Mouse (Mus musculus) mouse embryonic stem cell (cell line): ENCODE measurements around the gene Notch3.

ENCODE experiments used
- in situ Hi-C, 2 experiments: fragments of 300-500 bp; cut with MboI; formaldehyde crosslinking; loops; 1 replicate in 1 of 2; 3 replicates in 1 of 2; pipeline ENCODE4 v1.14.3; 2019 to 2020; ENCODE audit warnings: low sequenced_read_pairs in 2 of 2, low pct_unique_long_range_greater_than_20kb in 1 of 2, mixed read lengths in 1 of 2; ENCODE audit not compliant: unreplicated experiment in 1 of 2

The Notch3 gene

DNA sequence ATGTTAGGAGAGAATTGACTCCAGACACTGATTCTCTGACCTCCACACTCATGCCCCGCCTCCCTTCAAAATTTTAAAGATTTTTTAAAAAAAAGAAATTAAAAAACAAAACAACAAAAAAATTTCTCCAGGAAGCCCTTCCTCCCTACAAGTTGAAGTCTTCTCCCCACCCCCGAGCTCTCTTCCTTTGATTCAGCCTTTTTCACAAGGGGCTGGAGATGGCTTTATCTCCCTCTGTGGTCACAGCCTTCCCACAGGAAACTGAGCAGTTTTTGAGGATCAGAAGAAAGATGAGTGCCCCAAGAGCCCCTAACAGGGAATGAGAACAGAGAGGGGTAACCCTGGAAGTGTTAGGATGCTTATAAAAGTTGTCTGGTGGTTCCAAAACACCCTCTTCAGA lies 5.8 kb upstream of the Notch3 start:
- in situ Hi-C loops, result no loop called here

DNA sequence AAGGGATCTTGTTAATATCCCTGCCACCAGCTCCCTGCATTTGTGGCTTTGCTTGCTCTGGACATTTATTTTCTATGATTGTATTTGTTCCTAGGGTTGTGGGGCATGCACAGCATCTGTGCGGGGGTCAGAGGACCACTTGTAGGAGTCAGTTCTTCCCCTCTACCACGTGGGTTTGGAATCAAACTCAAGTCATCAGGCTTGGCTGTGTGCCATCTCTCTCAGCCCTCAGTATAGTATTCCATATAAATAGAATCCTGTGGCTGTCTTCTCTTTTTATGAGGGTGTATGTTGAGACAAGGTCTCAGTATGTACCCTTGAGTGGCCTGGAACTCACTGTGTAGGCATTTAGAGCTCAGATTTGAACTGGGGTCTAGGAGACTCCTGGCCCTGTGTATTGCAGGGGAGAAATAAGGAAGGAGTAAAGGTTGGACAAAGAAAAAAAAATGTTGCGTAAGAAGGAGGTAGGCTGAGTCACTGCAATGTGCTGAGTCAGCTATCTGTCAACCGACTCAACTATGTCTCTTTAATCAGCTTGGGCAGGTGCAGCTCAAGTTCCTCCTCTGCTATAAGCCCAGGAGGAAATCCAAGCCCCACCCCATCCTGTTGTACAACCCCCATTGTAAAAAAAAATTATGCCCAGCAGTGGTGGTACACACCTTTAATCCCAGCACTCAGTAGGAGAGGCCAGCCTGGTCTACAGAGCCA lies 3.0 kb upstream of the Notch3 start:
- in situ Hi-C loops, result no loop called here

DNA sequence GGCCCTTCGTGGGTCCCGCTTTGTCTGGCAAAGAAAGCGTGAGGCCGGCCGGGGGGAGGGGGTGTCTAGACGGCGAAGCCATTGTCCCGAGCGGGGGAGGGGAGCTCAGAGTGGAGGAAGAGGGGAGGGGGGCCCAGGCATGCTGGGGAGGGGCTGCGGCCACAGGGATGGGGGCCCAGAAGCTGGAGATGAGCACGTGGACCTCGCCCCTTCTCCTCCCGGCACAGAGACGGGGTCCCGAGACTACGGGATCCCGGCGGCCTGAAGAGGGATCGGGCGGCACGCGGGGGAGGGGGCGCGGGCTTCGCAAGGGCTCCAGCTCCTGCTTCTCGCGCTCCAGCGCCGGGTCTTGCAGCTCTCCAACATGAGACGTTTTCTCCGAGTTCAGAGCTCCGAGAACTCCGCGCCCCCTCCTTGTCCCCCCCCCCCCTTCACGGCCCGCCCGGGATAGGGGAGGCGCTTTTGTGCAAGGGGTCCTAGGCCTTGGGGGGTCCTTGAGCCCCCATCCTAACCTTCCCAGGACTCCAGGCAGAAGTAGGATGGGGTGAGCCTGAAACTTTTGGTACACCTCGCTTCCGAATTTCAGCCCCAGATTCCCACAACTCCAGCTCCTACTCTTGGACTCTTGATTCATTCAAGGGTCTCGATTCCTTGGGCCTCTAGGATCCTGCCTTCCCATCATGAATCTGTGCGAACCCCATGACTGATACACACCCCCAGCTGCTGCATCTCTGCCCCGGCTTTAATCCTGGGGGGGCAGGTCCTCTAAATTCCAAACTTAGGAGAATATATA lies 653 bp downstream of the Notch3 start:
- in situ Hi-C loops, result no loop called here

DNA sequence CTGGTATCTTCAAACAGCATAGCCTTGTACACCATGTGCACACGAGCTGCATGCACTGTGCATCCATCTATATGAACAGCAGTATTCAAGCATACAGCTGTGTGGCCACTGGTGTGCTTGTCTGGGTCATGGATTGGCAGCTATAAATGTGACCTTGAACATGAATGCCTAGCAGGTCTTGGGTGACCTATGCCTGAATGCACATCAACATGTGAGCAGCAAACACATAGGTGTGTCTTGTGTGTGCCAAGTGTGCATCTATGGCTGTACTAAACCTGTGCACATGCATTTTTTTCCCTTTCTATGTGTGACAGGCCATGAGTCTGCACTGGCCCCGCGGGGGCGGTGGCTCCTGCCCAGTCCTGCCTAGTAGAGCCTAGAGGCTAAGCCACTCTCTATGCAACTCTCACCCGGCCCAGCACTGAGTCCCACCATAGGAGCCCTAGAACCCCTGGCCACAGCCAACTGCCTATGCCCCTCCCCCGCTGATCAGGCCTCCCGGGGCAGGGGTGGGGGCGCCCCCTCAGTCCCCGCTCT lies 1.3 kb downstream of the Notch3 start:
- in situ Hi-C loops, result no loop called here

DNA sequence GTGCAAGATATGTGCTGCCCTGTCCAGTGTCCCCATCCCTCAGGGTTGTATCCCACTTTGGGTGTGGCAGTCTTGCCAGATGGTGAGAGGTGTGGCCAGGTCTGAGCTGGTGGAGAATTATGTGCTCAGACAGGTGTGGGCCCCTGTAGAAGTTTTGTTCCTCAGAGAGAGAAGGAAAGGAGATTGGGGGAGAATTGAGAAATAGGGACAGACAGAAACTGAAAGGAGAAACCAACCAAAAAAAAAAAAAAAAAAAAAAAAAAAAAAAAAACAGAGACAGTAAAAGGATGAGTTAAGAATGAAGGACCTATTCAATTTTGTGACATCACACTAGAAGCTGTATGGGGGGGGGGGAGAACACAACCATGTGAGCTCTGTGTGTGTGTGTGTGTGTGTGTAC lies 1.9 kb downstream of the Notch3 start:
- in situ Hi-C loops, result no loop called here

DNA sequence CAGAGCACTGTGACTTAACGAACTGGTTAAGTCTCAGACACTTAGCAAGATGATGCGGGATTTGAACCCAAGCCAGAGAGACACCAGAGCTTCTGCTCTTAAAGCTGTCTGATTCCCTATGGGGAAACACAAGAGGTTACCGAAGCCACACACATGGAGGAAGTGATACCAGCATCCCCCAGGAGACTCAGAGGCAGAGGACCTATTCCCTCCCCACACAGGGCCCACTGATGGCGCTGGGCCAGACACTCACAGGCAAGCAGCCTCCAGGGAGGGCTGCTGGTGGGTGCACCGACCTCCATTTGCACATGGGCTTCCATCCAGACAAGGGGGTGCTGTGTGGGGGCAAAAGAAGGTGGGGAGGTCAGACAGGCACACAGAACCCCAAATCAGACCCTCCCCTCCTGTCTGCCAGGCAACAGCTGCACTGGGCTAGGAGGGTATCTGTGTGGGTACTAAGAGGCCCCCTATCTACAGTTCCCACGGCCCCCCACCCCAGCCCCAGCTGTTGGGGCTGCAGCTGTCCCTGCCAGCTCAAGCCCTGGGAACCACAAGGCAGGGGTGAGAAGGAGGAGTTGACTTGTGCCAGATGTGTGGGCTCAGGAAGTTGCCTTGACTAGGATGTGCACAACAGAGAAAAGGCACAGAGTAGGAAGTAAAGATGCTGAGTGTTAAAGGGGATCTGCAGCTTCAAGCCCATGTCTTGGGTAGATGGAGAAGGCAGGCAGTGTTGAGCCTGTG lies 2.6 kb downstream of the Notch3 start:
- in situ Hi-C loops, result no loop called here

DNA sequence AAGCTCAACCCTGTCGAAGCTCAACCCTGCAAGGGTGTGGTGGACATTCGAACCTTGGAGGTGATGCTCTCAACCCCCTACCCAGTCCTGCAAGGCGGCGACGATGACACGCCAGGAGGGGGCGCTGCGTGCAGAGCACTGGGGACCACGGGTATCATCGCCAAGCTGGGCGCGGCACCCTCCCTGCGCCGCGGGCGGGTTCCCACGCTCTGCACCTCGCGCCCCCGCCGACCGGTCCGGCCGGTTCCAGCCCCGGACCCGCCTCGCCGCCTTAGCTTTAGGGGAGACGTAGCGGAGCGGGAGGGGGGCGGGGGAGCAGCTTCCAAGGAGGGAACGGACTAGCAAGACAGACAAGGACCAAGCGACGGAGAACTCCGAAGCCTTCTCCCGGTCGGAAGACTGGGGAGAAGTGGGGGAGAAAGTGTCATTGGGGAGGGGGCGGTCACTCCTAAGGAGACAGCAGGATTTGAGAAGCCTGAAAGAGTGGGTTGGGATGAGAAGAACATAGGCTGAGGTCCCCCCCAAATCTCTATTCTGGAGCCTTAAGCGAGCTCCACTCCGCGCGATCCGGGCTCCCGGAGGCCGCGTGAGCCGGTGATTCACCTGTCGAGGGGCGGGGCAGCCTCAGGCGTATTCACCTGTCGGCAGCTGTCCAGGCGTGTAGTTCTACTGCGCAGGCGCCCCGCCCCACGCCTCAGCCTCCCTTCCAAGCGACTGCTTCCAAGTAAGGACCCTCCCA lies 4.4 kb downstream of the Notch3 start:
- in situ Hi-C loops, result no loop called here

DNA sequence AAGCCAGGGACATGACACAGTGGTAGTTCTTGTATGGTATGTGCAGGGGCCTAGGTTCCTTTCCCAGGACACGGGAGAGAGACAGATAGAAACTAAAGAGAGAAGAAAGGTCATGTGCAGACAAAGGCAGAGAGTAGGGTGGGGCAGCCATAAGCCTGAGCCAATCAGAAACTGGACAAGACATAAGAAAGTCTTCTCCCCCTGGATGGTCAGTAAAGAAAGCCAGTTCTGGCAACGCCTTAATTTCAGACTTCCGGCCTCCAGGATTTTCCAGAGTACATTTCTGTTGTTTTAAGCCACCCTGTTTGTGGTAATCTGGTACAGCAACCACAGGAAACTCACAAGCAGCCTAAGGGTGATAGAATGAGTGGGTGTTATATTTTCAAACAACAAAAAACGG lies 5.8 kb downstream of the Notch3 start:
- in situ Hi-C loops, result no loop called here

DNA sequence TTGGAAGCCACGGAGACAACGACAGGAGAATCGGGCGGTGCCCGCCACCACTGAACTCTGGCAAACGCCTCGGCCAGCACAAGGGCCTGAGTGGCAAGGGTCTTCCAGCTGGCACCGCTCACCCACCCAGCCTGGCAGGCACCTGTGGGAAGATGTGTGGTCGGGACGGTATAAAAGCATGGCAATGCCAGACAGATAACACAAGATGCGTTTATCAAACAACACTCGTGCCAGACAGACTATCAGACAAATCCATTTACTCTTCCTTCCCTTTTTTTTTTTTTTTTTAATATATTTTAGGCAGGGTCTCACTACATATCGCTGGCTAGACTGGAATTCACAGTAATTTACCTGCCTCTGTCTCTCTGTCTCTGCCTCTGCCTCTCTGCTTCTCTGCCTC lies 7.8 kb downstream of the Notch3 start:
- in situ Hi-C loops, result no loop called here

DNA sequence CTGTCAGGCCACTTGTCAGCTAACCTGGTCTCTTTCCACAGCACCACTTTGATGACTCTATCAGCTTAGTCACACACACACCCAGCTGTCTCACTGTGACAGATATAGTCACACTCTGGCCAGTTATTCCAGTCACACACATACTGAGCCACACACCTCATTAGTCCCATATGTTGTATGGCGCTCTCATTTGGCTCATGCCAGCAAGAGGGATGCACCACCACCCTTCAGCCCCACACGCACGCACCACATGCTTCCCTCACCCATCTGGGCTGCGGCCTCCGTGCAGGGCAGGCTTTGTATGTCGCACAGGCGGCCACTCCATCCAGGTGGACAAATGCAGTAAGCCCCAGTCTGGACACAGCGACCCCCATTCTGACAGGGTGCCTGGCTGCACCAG lies 19.9 kb downstream of the Notch3 start:
- in situ Hi-C loops, result loop anchor here in 1 of 2 experiments (25.0 kb wide), 1 partner anchor 341 kb away; no protein-coding TSS in a partner anchor

DNA sequence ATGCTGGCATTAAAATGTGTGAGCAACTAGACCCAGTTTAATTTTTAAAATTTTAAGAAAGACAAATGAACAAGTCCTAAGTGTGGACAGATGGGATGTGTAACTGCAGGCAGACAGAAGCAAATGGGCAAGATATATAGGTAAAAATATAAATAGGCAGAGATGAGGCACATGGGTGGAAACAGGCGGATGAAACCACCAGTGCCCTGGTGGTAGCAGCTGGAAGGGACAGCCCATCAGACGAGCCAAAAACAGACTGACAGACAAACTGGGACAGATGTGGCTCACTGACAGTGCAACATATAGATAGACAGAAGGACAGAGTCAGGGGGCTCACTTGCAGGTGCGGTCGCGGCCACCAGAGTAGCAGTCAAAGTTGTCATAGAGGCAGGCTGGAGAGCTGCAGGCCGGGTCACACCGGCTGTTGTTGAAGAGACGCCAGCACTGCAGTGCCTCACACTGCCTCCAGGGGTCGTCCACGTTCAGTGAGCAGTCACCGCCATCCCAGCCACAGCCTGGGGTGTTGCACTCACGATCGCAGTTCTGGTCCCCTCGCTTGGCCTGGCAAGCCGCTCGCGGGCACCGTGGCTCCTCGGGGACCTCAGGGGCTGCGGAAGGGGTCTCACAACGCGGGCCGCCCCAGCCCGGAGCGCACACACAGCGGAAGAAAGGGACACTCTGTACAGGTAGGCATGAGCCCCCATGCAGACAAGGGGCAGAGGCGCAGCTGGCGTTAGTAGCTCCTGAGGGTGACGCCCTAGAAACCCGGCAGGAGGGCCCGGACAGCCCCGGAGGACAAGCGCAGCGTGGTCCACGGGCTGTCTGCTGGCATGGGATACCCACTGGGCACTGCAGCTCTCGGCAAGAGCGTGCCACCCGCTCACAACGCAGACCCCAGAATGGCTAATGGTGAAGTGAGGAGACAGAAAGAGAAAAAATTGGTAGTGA lies 23.5 kb downstream of the Notch3 start:
- in situ Hi-C loops, result loop anchor here in 1 of 2 experiments (25.0 kb wide), 1 partner anchor 344 kb away; no protein-coding TSS in a partner anchor

DNA sequence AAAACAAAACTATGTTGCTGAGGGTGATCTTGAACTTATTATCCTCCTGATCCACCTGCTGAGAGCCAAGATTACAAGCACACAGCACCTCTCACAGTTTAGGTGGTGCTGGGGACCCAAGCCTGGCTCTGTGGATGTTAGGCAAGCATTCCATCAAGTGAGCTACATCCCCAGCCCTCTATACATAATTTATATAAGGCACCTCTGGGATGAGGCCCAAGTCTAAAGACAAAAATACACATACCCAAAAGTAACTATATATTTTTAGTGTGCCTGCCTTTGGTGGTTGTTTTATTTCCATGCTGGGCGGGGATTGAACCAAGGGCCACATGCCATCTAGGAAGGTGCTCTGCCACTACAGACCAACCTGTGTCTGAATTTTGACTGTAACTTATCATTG lies 24.4 kb downstream of the Notch3 start:
- in situ Hi-C loops, result loop anchor here in 1 of 2 experiments (25.0 kb wide), 1 partner anchor 345 kb away; no protein-coding TSS in a partner anchor

DNA sequence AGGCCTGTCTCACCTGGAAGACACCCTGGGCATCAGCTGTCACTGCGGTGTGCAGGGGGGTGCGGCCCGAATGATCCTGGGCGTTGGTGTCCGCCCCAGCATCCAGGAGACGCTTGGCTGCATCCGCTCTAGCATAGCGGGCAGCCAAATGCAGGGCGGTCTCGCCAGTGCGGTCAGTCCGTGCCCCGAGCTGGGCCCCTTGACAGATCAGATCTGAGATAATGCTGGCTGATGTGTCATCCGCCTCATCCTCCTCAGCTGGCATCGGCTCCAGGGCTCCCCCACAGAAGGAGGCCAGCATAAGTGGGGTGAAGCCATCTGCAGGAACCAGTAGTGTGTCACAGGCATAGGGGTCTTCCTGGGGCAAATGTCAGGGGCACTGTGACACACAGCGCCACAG lies 33.3 kb downstream of the Notch3 start:
- in situ Hi-C loops, result loop anchor here in 1 of 2 experiments (25.0 kb wide), 1 partner anchor 354 kb away; no protein-coding TSS in a partner anchor

DNA sequence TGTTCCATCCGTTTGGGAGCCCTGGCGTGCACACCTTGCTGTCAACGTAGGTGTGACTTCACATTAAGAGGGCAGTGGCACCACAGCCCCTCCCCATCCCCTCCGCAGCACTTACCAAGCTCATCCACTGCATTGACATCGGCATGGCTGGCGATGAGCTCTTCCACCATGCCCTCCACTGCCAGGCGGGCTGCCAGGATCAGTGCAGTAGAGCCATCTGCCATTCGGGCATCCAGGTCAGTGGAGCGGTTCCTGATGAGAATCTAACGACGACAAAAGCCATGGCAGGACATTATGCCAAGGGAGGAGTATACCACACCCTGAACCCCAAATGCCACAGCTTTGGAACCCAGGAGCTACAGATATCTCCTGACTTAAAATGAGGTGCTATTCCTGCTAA lies 34.6 kb downstream of the Notch3 start:
- in situ Hi-C loops, result loop anchor here in 1 of 2 experiments (25.0 kb wide), 1 partner anchor 355 kb away; no protein-coding TSS in a partner anchor

DNA sequence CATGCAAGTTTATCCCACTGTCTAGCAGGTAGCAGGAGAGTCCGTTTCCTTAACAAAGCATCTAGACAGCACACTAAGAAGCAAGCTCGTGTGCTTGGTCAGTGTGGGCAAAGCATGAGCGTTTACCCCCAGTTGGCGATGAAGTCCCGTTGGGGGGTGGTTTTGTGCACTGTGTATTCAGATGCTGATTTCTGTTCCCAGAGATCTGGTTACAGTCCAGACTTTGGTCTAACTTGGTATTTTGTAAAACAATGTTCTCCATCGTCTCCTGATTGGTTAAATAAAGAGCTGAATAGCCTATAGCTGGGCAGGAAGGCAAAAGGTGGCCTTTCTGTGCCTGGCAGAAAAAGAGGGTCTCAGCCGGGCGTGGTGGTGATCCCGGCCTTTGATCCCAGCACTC lies 36.1 kb downstream of the Notch3 start:
- in situ Hi-C loops, result loop anchor here in 1 of 2 experiments (25.0 kb wide), 1 partner anchor 357 kb away; no protein-coding TSS in a partner anchor

DNA sequence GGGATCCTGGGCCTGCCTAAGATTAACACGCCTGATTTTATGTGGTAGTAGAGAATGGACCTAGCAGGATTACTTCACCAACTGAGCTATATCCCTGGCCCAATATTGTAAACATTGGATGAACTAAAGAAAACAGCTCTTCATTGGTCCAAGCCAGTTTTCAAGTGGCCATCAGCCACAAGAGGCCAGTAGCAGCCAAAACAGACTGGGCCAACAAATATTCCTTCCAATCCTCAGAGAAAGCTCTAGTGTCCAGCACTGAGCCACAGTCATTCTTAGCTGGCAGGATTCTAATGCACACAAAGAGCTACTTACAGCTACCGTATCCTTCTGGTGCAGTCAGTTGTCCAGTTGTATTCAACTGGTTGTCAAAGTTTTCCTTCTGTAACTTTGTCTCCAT lies 39.5 kb downstream of the Notch3 start:
- in situ Hi-C loops, result loop anchor here in 1 of 2 experiments (25.0 kb wide), 1 partner anchor 360 kb away; no protein-coding TSS in a partner anchor

DNA sequence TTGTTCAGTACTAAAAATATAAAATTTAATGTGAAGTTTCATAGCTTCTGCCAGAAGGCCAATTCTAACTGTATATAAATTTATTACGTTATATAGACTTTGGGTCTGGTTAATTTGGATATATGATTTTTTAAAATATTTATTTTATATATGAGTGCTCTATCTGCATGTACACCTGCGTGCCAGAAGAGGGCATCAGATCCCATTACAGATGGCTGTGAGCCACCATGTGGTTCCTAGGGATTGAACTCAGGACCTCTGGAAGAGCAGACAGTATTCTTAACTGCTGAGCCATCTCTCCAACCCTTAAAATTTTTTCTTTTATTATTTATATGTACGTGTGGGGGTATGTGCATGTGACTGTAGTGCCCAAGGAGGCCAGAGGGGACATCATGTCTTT lies 41.2 kb downstream of the Notch3 start:
- in situ Hi-C loops, result loop anchor here in 1 of 2 experiments (25.0 kb wide), 1 partner anchor 362 kb away; no protein-coding TSS in a partner anchor
